Mouse (Mus musculus) liver, embryonic 14.5 days (tissue): ENCODE data around the gene Pecam1. TPM values are rescaled to one million over a fixed set of nuclear protein-coding genes. Genes with fewer than 3 reads are reported as not detected.

ENCODE experiments used
- ATAC-seq: fragments of 200-750 bp; cut with Nextera tagmentation; 2 replicates; pipeline ENCODE4 v1.8.0; 2017; ENCODE audit warnings: moderate number of reproducible peaks, mild to moderate bottlenecking, moderate library complexity; ENCODE audit not compliant: insufficient read depth
- DNase-seq, 3 experiments: peaks; one replicate each; pipeline ENCODE4 v3.0.0-alpha.2; 2012 to 2013; ENCODE audit warnings: low read depth in 3 of 3, low spot score in 3 of 3
- H3K27ac ChIP-seq: fragments of 300-500 bp; sonication (generic); 2 replicates; pipeline ENCODE4 v1.5.1; 2014; ENCODE audit warnings: moderate library complexity, mild to moderate bottlenecking, control low read depth, inconsistent platforms
- H3K27me3 ChIP-seq: fragments of 300-500 bp; sonication (generic); 2 replicates; pipeline ENCODE4 v1.6.1; 2014; ENCODE audit warnings: mild to moderate bottlenecking, low read length, moderate library complexity; ENCODE audit not compliant: control insufficient read depth, insufficient read depth
- H3K36me3 ChIP-seq: fragments of 300-500 bp; sonication (generic); replicated peaks from 2 replicates; pipeline ENCODE4 v1.6.1; 2014; ENCODE audit warnings: low read depth; ENCODE audit not compliant: control insufficient read depth, insufficient read depth
- H3K4me1 ChIP-seq, 2 experiments: fragments of 200-500 bp in 1 of 2; fragments of 300-500 bp in 1 of 2; sonication (generic) in 1 of 2; replicated peaks; 2 replicates each; pipeline ENCODE4 v1.6.1; 2012 to 2014; ENCODE audit warnings: antibody characterized with exemption in 1 of 2, inconsistent platforms in 1 of 2, low read length in 1 of 2; ENCODE audit not compliant: control insufficient read depth in 2 of 2, insufficient read depth in 2 of 2
- H3K4me2 ChIP-seq: fragments of 300-500 bp; sonication (generic); 2 replicates; pipeline ENCODE4 v1.6.1; 2014; ENCODE audit warnings: low read depth, mild to moderate bottlenecking, control low read depth, moderate library complexity
- H3K4me3 ChIP-seq, 2 experiments: fragments of 200-500 bp in 1 of 2; fragments of 300-500 bp in 1 of 2; sonication (generic) in 1 of 2; 2 replicates each; pipeline ENCODE4 v1.5.1; 2012 to 2014; ENCODE audit warnings: low read depth in 2 of 2, low read length in 2 of 2, mild to moderate bottlenecking in 2 of 2, control low read depth in 1 of 2, inconsistent platforms in 1 of 2, moderate library complexity in 1 of 2; ENCODE audit not compliant: insufficient read depth in 1 of 2
- H3K9ac ChIP-seq: fragments of 300-500 bp; sonication (generic); replicated peaks from 2 replicates; pipeline ENCODE4 v1.6.1; 2014; ENCODE audit warnings: mild to moderate bottlenecking, control low read depth, moderate library complexity
- H3K9me3 ChIP-seq: fragments of 300-500 bp; sonication (generic); 2 replicates; pipeline ENCODE4 v1.6.1; 2016; ENCODE audit warnings: low read length, mixed read lengths; ENCODE audit not compliant: control insufficient read depth
- CTCF ChIP-seq: IDR thresholded peaks from 2 replicates; pipeline ENCODE4 v1.5.1; 2016; ENCODE audit warnings: antibody characterized with exemption, low read depth, control low read depth
- EP300 ChIP-seq: IDR thresholded peaks from 2 replicates; pipeline ENCODE4 v1.6.1; 2016; ENCODE audit warnings: antibody characterized with exemption, low read depth
- WGBS: fragments of 180-500 bp; shearing (Covaris S2); extraction: QIAGEN DNeasy Blood & Tissue Kit; methylation state at CpG from one replicate; pipeline ENCODE4 v1.1.7; 2014; ENCODE audit not compliant: insufficient replicate concordance; 5-methylcytosine and 5-hydroxymethylcytosine counted together
- polyA plus RNA-seq, 2 experiments: library from polyadenylated mRNA; depleted of rRNA in 1 of 2; stranded (reverse) in 1 of 2; unstranded in 1 of 2; fragments of >200 nt; fragmentation: Nextera tagmentation in 1 of 2; extraction: Ambion mirVana in 1 of 2; gene quantifications; 2 replicates each; pipeline versions ENCODE4 v1.2.1 to v1.2.3; 2012 to 2014

The Pecam1 gene
- polyA plus RNA-seq, 2 experiments = 5.5 to 6.3 TPM

DNA sequence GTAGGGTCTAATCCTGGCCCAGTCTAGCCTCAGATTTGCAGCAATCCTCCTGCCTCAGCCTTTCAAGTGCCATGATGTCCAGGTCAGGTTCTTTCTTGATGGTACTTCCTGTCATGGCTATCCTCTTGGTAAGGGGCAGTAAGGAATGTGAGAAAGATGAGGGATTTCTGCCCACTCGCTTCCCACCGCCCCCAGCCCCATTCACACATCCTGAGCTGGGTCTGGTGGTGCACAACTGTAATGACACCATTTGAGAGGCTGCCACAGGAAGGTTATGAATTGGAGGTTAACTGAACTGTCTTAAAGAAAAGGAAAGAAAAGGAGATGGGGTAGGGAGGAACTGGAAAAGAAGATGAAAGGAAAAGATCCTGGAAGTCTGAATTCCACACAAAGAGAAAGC is 84.6 kb downstream of the Pecam1 start:
- Histone ChIP-seq H3K4me2 (no peak overlapping the region), H3K27ac (no peak overlapping the region), H3K4me1 (peaks cover 0 to 3% of the 10 kb centered on the region in 2 experiments; a peak in 1 of 4 replicates), H3K9ac (no peak overlapping the region), H3K9me3 (no peaks in the 10 kb centered on the region), H3K36me3 (no peaks in the 10 kb centered on the region), H3K4me3 (no peak overlapping the region), H3K27me3 (no peaks in the 10 kb centered on the region)
- no peak for TF ChIP-seq EP300
- no peak for TF ChIP-seq CTCF
- WGBS = 45% methylated on average over 2 of the region's 2 CpGs
- DNase-seq (no peak), ATAC-seq (no peak)

DNA sequence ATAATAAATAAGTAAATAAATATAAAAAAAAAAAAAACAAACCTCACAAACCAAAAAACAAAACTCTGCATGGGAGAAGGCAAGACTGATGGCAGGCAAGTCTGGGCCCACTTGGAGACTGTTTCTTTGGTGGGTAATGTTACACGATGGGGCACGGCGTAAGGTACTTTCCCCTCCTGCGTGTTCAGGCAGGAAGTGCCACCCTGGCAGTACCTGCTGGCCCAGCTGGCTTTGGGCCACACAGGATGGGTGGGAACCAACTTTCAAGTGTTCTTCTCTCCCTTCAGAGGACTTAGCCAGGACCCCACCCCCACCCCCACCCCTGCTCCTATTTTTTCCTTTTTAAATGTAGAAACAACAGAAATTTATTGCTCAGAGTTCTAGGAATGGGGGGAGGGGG is 85.1 kb downstream of the Pecam1 start:
- Histone ChIP-seq H3K9ac (no peak overlapping the region), H3K4me1 (peaks cover 0 to 3% of the 10 kb centered on the region in 2 experiments; a peak in 2 of 4 replicates), H3K4me3 (no peak overlapping the region), H3K27ac (no peak overlapping the region), H3K4me2 (no peak overlapping the region), H3K27me3 (no peaks in the 10 kb centered on the region), H3K9me3 (no peaks in the 10 kb centered on the region), H3K36me3 (no peaks in the 10 kb centered on the region)
- 89% methylated on average over 4 of the region's 4 CpGs for WGBS
- TF ChIP-seq CTCF = no peak
- TF ChIP-seq EP300 = no peak
- DNase-seq = no peak
- no peak for ATAC-seq

DNA sequence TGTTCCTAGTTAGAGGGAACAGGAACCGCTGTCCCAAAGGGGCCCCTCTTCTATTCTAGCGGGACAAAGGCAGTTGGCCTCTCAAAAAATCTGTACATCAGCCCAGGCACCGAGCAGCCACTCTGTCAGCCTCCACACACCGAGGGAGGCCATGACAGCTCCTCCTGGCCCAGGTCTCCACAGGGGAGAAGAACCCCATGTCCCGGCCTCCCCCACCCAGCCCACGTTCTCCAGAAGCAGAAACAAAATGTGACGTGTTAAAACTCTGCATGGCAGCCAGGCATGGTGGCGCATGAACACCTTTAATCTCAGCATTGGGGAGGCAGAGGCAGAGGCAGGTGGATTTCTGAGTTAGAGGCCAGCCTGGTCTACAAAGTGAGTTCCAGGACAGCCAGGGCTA is 85.7 kb downstream of the Pecam1 start:
- Histone ChIP-seq H3K4me1 (peaks cover 0 to 7% of the 10 kb centered on the region in 2 experiments; a peak in 2 of 4 replicates), H3K9ac (no peak overlapping the region), H3K4me2 (no peak overlapping the region), H3K27ac (no peak overlapping the region), H3K9me3 (no peaks in the 10 kb centered on the region), H3K4me3 (no peak overlapping the region), H3K36me3 (no peaks in the 10 kb centered on the region), H3K27me3 (no peaks in the 10 kb centered on the region)
- ATAC-seq (no peak), DNase-seq (no peak)
- TF ChIP-seq CTCF (no peak), EP300 (no peak)
- WGBS = 63% methylated on average over 8 of the region's 8 CpGs

DNA sequence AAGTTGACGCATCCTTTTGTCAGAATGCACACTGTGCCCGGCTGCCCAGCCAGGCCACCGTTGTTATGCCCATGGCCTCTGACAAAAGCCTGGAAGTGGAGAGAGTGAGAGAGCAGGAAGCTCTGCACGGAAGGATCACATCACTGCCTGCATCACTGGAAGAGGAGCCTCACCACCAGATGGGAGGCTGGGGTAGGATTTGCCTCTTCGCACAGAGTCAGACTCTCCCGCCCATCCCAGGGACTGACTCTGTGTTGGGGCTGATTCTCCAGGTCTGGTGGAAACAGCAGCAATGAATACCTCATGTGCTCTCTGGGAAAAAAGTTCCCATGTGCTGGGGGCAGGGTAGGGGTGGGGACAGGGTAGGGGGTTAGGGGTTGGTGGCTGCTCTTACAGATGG is 86.6 kb downstream of the Pecam1 start:
- Histone ChIP-seq H3K4me1 (peaks cover 0 to 7% of the 10 kb centered on the region in 2 experiments; a peak in 2 of 4 replicates), H3K4me2 (no peak overlapping the region), H3K27me3 (no peaks in the 10 kb centered on the region), H3K9me3 (no peaks in the 10 kb centered on the region), H3K27ac (no peak overlapping the region), H3K4me3 (no peak overlapping the region), H3K36me3 (no peaks in the 10 kb centered on the region), H3K9ac (no peak overlapping the region)
- TF ChIP-seq CTCF (no peak), EP300 (no peak)
- DNase-seq = no peak
- WGBS = 58% methylated on average over 6 of the region's 6 CpGs
- ATAC-seq = no peak

DNA sequence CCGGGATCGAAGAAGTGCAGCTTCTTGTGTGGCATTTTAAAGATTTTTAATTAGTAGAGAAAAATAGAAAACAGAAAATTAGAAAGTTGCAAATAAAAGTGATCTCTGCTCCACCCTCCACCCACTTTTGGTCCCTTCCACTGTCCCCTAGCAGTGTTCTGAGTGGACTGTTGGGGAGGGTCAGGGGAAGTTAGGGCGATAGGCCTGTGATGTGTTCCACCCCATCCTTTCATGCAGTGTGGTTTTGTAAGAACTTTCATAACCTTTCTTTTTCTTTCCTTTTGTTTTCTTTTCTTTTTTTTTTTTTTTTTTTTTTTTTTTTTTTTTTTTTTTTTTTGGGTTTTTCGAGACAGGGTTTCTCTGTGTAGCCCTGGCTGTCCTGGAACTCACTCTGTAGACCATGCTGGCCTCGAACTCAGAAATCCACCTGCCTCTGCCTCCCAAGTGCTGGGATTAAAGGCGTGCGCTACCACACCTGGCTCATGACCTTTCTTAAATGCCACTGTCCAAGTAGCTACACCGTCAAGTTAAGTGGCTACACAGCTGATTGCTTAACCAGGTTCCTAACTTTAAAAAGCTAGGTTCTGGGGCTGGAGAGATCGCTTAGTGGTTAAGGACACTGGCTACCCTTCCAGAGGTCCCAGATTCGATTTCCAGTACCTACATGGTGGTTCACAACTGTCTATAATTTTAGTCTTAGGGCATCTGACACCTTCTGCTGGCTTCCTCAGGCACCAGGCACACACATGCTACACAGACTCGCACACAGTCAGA is 87.6 kb downstream of the Pecam1 start:
- no peak overlapping the region for H3K4me2 ChIP-seq
- WGBS = 57% methylated on average over 10 of the region's 11 CpGs
- peaks cover 0 to 9% of the 10 kb centered on the region in 2 experiments; a peak in 2 of 4 replicates for H3K4me1 ChIP-seq
- ATAC-seq (no peak), DNase-seq (no peak)
- H3K4me3 ChIP-seq = no peak overlapping the region
- no peak overlapping the region for H3K9ac ChIP-seq
- no peaks in the 10 kb centered on the region for H3K27me3 ChIP-seq
- TF ChIP-seq EP300 (no peak), CTCF (no peak)
- H3K27ac ChIP-seq = no peak overlapping the region
- no peaks in the 10 kb centered on the region for H3K9me3 ChIP-seq
- no peaks in the 10 kb centered on the region for H3K36me3 ChIP-seq
